Mouse (Mus musculus) CH12.LX (cell line): Measurements from ENCODE around the gene Tob1. TPM values are rescaled to one million over a fixed set of nuclear protein-coding genes. Genes with fewer than 3 reads are reported as not detected.

Experiments
- DNase-seq: peaks from one replicate; pipeline ENCODE4 v3.0.0-alpha.2; 2013; ENCODE audit errors: extremely low read depth
- H3K27ac ChIP-seq: 2 replicates; pipeline ENCODE4 v1.5.1; 2012; ENCODE audit warnings: low read depth, mild to moderate bottlenecking, control low read depth, moderate library complexity; ENCODE audit not compliant: insufficient read depth
- H3K27me3 ChIP-seq: replicated peaks from 2 replicates; pipeline ENCODE3; 2012; ENCODE audit warnings: inconsistent platforms
- H3K36me3 ChIP-seq, 2 experiments: replicated peaks in 1 of 2; 2 replicates each; pipeline versions ENCODE3 to v1.6.1; 2012; ENCODE audit warnings: inconsistent platforms in 1 of 2, low read length in 1 of 2, mild to moderate bottlenecking in 1 of 2, mixed read lengths in 1 of 2, moderate library complexity in 1 of 2; ENCODE audit not compliant: control insufficient read depth in 1 of 2, insufficient read depth in 1 of 2
- H3K4me1 ChIP-seq, 2 experiments: 2 replicates each; pipeline ENCODE4 v1.6.1; 2012; ENCODE audit warnings: inconsistent platforms in 1 of 2, moderate library complexity in 1 of 2; ENCODE audit not compliant: insufficient read depth in 2 of 2, control insufficient read depth in 1 of 2
- H3K4me2 ChIP-seq: 2 replicates; pipeline ENCODE4 v1.6.1; 2012; ENCODE audit warnings: low read depth, mild to moderate bottlenecking, control low read depth; ENCODE audit not compliant: poor library complexity, insufficient read depth, severe bottlenecking
- H3K4me3 ChIP-seq, 3 experiments: fragments of 150-350 bp in 1 of 3; sonication (generic) in 1 of 3; replicated peaks in 1 of 3; 2 replicates each; pipeline versions ENCODE3 to v1.5.1; 2011 to 2012; ENCODE audit warnings: low read depth in 2 of 3, low read length in 2 of 3, mild to moderate bottlenecking in 2 of 3, moderate library complexity in 2 of 3, control low read depth in 1 of 3, improper control_type of control experiment in 1 of 3, inconsistent platforms in 1 of 3, mixed read lengths in 1 of 3; ENCODE audit not compliant: poor library complexity in 1 of 3
- H3K79me2 ChIP-seq: replicated peaks from 2 replicates; pipeline ENCODE4 v1.6.1; 2012; ENCODE audit warnings: mild to moderate bottlenecking, moderate library complexity; ENCODE audit not compliant: control insufficient read depth, poor library complexity, insufficient read depth, severe bottlenecking; ENCODE audit errors: extremely low read depth
- H3K9ac ChIP-seq: 2 replicates; pipeline ENCODE4 v1.6.1; 2012; ENCODE audit warnings: low read depth, mild to moderate bottlenecking, control low read depth, moderate library complexity; ENCODE audit not compliant: insufficient read depth
- H3K9me3 ChIP-seq: replicated peaks from 2 replicates; pipeline ENCODE3; 2012; ENCODE audit warnings: low read length, inconsistent platforms, mixed read lengths
- CHD1 ChIP-seq: IDR thresholded peaks from 2 replicates; pipeline ENCODE4 v1.6.1; 2012; ENCODE audit warnings: low read depth, low read length, improper control_type of control experiment, inconsistent platforms
- CHD2 ChIP-seq: IDR thresholded peaks from 2 replicates; pipeline ENCODE4 v1.6.1; 2011; ENCODE audit warnings: low read length, improper control_type of control experiment
- CTCF ChIP-seq, 2 experiments: IDR thresholded peaks in 1 of 2; conservative IDR thresholded peaks in 1 of 2; 2 replicates each; pipeline ENCODE4 v1.5.1; 2011 to 2012; ENCODE audit warnings: low read depth in 2 of 2, low read length in 2 of 2, improper control_type of control experiment in 1 of 2, inconsistent platforms in 1 of 2, mild to moderate bottlenecking in 1 of 2, moderate library complexity in 1 of 2
- E2F4 ChIP-seq: IDR thresholded peaks from 2 replicates; pipeline ENCODE4 v1.6.1; 2011; ENCODE audit warnings: low read depth, low read length, improper control_type of control experiment; ENCODE audit not compliant: insufficient replicate concordance
- EP300 ChIP-seq: IDR thresholded peaks from 2 replicates; pipeline ENCODE4 v1.6.1; 2011; ENCODE audit warnings: low read length, improper control_type of control experiment
- ETS1 ChIP-seq: conservative IDR thresholded peaks from 2 replicates; pipeline ENCODE4 v1.6.1; 2012; ENCODE audit warnings: low read depth, mild to moderate bottlenecking, inconsistent platforms, low read length, improper control_type of control experiment, moderate library complexity
- GABPA ChIP-seq: IDR thresholded peaks from 2 replicates; pipeline ENCODE4 v1.6.1; 2012; ENCODE audit warnings: low read depth, low read length, improper control_type of control experiment, inconsistent platforms; ENCODE audit not compliant: insufficient replicate concordance
- JUN ChIP-seq: IDR thresholded peaks from 2 replicates; pipeline ENCODE4 v1.6.1; 2011; ENCODE audit warnings: low read depth, mild to moderate bottlenecking, low read length, improper control_type of control experiment, moderate library complexity; ENCODE audit not compliant: insufficient read depth
- KAT2A ChIP-seq: IDR thresholded peaks from 2 replicates; pipeline ENCODE4 v1.6.1; 2012; ENCODE audit warnings: low read length, improper control_type of control experiment, inconsistent platforms; ENCODE audit not compliant: insufficient replicate concordance
- MAFK ChIP-seq: IDR thresholded peaks from 2 replicates; pipeline ENCODE4 v1.6.1; 2011; ENCODE audit warnings: low read length, improper control_type of control experiment; ENCODE audit not compliant: insufficient replicate concordance
- MAX ChIP-seq: IDR thresholded peaks from 2 replicates; pipeline ENCODE4 v1.6.1; 2011; ENCODE audit warnings: low read length, improper control_type of control experiment
- MEF2A ChIP-seq: IDR thresholded peaks from 2 replicates; pipeline ENCODE4 v1.6.1; 2014; ENCODE audit warnings: low read depth, mild to moderate bottlenecking, inconsistent platforms, low read length, improper control_type of control experiment, borderline replicate concordance
- MXI1 ChIP-seq: IDR thresholded peaks from 2 replicates; pipeline ENCODE4 v1.6.1; 2011; ENCODE audit warnings: mild to moderate bottlenecking, low read depth, low read length, improper control_type of control experiment
- MYC ChIP-seq: IDR thresholded peaks from 2 replicates; pipeline ENCODE4 v1.6.1; 2011; ENCODE audit warnings: low read depth, mild to moderate bottlenecking, improper control_type of control experiment, low read length
- NELFE ChIP-seq: IDR thresholded peaks from 2 replicates; pipeline ENCODE4 v1.6.1; 2011; ENCODE audit warnings: low read depth, low read length, improper control_type of control experiment
- NRF1 ChIP-seq: IDR thresholded peaks from 2 replicates; pipeline ENCODE4 v1.6.1; 2014; ENCODE audit warnings: low read depth, mild to moderate bottlenecking, inconsistent platforms, low read length, improper control_type of control experiment, moderate library complexity
- POLR2AphosphoS2 ChIP-seq: IDR thresholded peaks from 2 replicates; pipeline ENCODE4 v1.6.1; 2011; ENCODE audit warnings: low read depth, low read length, improper control_type of control experiment
- RAD21 ChIP-seq: IDR thresholded peaks from 2 replicates; pipeline ENCODE4 v1.6.1; 2011; ENCODE audit warnings: low read depth, mild to moderate bottlenecking, low read length, improper control_type of control experiment, moderate library complexity
- SIN3A ChIP-seq: IDR thresholded peaks from 2 replicates; pipeline ENCODE4 v1.6.1; 2012; ENCODE audit warnings: low read length, improper control_type of control experiment, inconsistent platforms
- SMC3 ChIP-seq: IDR thresholded peaks from 2 replicates; pipeline ENCODE4 v1.6.1; 2011; ENCODE audit warnings: low read depth, low read length, improper control_type of control experiment
- TCF12 ChIP-seq: IDR thresholded peaks from 2 replicates; pipeline ENCODE4 v1.6.1; 2014; ENCODE audit warnings: low read depth, mild to moderate bottlenecking, inconsistent platforms, low read length, improper control_type of control experiment
- UBTF ChIP-seq: IDR thresholded peaks from 2 replicates; pipeline ENCODE4 v1.6.1; 2012; ENCODE audit warnings: low read depth, mild to moderate bottlenecking, inconsistent platforms, low read length, improper control_type of control experiment, moderate library complexity
- USF1 ChIP-seq: IDR thresholded peaks from 2 replicates; pipeline ENCODE4 v1.6.1; 2014; ENCODE audit warnings: low read depth, mild to moderate bottlenecking, inconsistent platforms, low read length, improper control_type of control experiment
- USF2 ChIP-seq: conservative IDR thresholded peaks from 2 replicates; pipeline ENCODE4 v1.6.1; 2011; ENCODE audit warnings: low read depth, low read length, improper control_type of control experiment
- ZC3H11A ChIP-seq: IDR thresholded peaks from 2 replicates; pipeline ENCODE4 v1.6.1; 2012; ENCODE audit warnings: low read depth, mild to moderate bottlenecking, inconsistent platforms, low read length, improper control_type of control experiment
- ZKSCAN1 ChIP-seq: IDR thresholded peaks from 2 replicates; pipeline ENCODE4 v1.6.1; 2012; ENCODE audit warnings: low read depth, inconsistent platforms, low read length, improper control_type of control experiment, borderline replicate concordance
- dilution Hi-C: fragments of 300-500 bp; cut with MboI; formaldehyde crosslinking; loops from 2 replicates; pipeline ENCODE4 v1.14.3; 2020; ENCODE audit warnings: low sequenced_read_pairs; ENCODE audit not compliant: extremely low pct_unique_long_range_greater_than_20kb, extremely low pct_ligation_motif_present
- in situ Hi-C: fragments of 300-500 bp; cut with MboI; formaldehyde crosslinking; loops from 3 replicates; pipeline ENCODE4 v1.14.3; 2019; ENCODE audit warnings: low sequenced_read_pairs, low pct_ligation_motif_present, low pct_unique_long_range_greater_than_20kb, mixed read lengths
- polyA plus RNA-seq: library from polyadenylated mRNA; unstranded; fragments of >175 nt; gene quantifications from 2 replicates; pipeline ENCODE4 v1.2.1, GENCODE M21; 2012; ENCODE audit warnings: low read depth; ENCODE audit not compliant: insufficient read length
- total RNA-seq, 2 experiments: library from RNA; depleted of rRNA; stranded (reverse); fragments of 300-350 nt in 1 of 2; fragments of >200 nt in 1 of 2; gene quantifications; 2 replicates each; pipeline ENCODE4 v1.2.3; 2012 to 2014

Gene Tob1
- total and polyA plus RNA-seq, 3 experiments: 9.0 to 14.3 (median 10.6) TPM

DNA sequence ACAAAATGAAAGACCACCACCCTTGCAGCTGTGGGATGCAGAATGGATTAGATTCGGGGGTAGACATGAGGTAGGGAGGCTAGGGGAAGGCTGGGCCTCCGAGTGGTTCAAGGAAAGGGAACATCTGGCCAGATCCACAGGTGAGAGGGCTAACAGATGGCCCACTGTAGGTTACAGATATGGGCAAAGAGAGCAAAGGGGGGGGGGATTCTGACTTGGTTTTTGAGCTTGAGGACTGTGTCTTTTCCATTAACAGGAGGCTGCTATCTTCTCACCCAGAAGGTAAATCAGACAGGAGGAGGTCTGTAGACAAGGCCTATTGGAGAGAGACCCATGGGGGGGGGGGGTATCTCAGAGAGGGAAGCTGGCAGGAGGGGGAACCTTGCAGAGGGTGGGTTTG is 11.5 kb upstream of the Tob1 start:
- Histone ChIP-seq H3K36me3 (no peaks in the 10 kb centered on the region), H3K79me2 (no peaks in the 10 kb centered on the region), H3K4me1 (no peaks in the 10 kb centered on the region), H3K9ac (no peak overlapping the region), H3K4me2 (no peak overlapping the region), H3K4me3 (no peak overlapping the region), H3K27ac (no peak overlapping the region), H3K9me3 (no peaks in the 10 kb centered on the region), H3K27me3 (peaks cover 5% of the 10 kb centered on the region)
- dilution Hi-C loops: no loop called here
- in situ Hi-C loops: no loop called here
- TF ChIP-seq MYC (no peak), KAT2A (no peak), MEF2A (no peak), UBTF (no peak), NRF1 (no peak), ZC3H11A (no peak), JUN (no peak), TCF12 (no peak), EP300 (no peak), MAFK (no peak), CTCF (conservative IDR thresholded peaks at IDR 0.05 in 1 of 2, IDR thresholded peaks at IDR 0.05 in 1 of 2; ENCODE audit: low read depth in 2 of 2, low read length in 2 of 2) (no peak), SMC3 (no peak), USF1 (no peak), E2F4 (no peak), GABPA (no peak), NELFE (no peak), ZKSCAN1 (no peak), SIN3A (no peak)
- no peak for DNase-seq

DNA sequence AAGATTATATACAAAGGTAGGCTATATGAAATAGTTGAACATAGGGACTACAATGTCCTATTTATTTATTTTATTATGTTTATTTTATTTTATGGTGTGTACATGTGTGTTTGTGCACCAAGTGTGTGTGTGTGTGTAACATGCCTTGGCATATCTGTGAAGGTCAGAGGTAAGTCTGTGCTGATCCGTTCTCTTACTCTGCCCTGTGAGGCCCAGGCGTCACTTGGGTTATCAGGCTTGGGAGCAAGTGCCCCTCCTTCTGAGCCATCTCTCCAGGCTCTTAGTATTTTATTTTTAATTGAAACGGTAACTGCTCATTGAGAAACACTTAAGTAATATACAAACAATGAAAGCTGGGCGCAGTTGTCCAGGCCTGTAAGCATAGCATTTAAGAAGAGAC is 10.8 kb upstream of the Tob1 start:
- in situ Hi-C loops (no loop called here), dilution Hi-C loops (no loop called here)

More for the DNA sequence above, 10.8 kb upstream of the Tob1 start:
- Histone ChIP-seq H3K36me3 (no peaks in the 10 kb centered on the region), H3K27ac (no peak overlapping the region)
- TF ChIP-seq ETS1: no peak
- TF ChIP-seq USF2: no peak
- TF ChIP-seq E2F4: no peak
- TF ChIP-seq POLR2AphosphoS2: no peak
- no peak for TF ChIP-seq TCF12
- TF ChIP-seq RAD21: no peak
- no peak for TF ChIP-seq SMC3
- no peak for TF ChIP-seq MXI1
- no peak for TF ChIP-seq EP300
- TF ChIP-seq USF1: no peak
- no peak for TF ChIP-seq CHD1
- TF ChIP-seq MEF2A: no peak
- TF ChIP-seq CHD2: no peak
- no peak for TF ChIP-seq KAT2A
- TF ChIP-seq MAX: no peak
- TF ChIP-seq UBTF: no peak
- no peak for TF ChIP-seq CTCF (conservative IDR thresholded peaks at IDR 0.05 in 1 of 2, IDR thresholded peaks at IDR 0.05 in 1 of 2; ENCODE audit: low read depth in 2 of 2, low read length in 2 of 2)
- TF ChIP-seq, all 38 proteins: peak for 0
- Histone ChIP-seq H3K9ac (no peak overlapping the region), H3K4me1 (peaks cover 0 to 2% of the 10 kb centered on the region in 2 experiments; a peak in 1 of 4 replicates), H3K27me3 (peaks cover 4% of the 10 kb centered on the region), H3K79me2 (no peaks in the 10 kb centered on the region), H3K4me3 (no peak overlapping the region), H3K9me3 (no peaks in the 10 kb centered on the region), H3K4me2 (no peak overlapping the region)
- DNase-seq: no peak
